Mouse (Mus musculus) ES-Bruce4 (cell line): ENCODE measurements around the gene Plb1.

ENCODE experiments used
- CTCF ChIP-seq: IDR thresholded peaks from one replicate; pipeline ENCODE4 v1.8.1; 2011; ENCODE audit warnings: low read depth, low read length
- EP300 ChIP-seq: IDR thresholded peaks from 2 replicates; pipeline ENCODE4 v1.6.1; 2011; ENCODE audit warnings: low read depth, low read length; ENCODE audit not compliant: insufficient read depth

DNA sequence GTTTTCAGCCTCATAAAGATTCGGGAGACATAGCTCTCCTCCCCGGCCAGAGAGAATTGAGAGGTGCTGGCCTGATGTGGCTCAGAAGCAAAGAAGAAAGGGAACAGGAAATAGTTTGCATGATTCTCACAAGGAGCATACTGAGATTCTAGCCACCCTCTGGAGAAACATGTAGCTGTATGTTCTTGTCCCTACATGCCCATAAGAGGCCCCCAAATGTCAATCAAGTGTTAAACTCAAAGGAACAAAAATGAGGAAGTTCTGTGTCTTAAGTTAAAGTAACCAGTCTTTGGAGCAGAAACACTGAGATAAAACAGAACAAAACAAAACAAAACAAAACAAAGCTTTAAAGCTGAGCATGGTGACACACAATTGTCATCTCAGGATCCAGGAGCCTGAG, 6.8 kb downstream of the Plb1 start:
- TF ChIP-seq EP300: no peak
- TF ChIP-seq CTCF: no peak
